Mouse (Mus musculus) stomach, postnatal 0 days (tissue): Measurements from ENCODE around the gene Cops7a.

Source experiments
- CTCF ChIP-seq: IDR thresholded peaks from 2 replicates; pipeline ENCODE4 v1.5.1; 2016; ENCODE audit warnings: antibody characterized with exemption, low read depth, mild to moderate bottlenecking, moderate library complexity
- EP300 ChIP-seq: optimal IDR thresholded peaks from 2 replicates; pipeline ENCODE3; 2016; ENCODE audit warnings: antibody characterized with exemption

GRCm38 (mm10) chr6:124913214-124913613, 52.1 kb downstream of the Cops7a start:
- TF ChIP-seq CTCF (no peak), EP300 (no peak)
